Mouse (Mus musculus) stomach, embryonic 14.5 days (tissue): ENCODE measurements around the gene Tpbgl. TPM values are rescaled to one million over a fixed set of nuclear protein-coding genes. Genes with fewer than 3 reads are reported as not detected.

ENCODE experiments used
- ATAC-seq: fragments of 200-750 bp; cut with Nextera tagmentation; 2 replicates; pipeline ENCODE4 v1.8.0; 2017; ENCODE audit warnings: low read depth, moderate TSS enrichment; ENCODE audit not compliant: insufficient number of reproducible peaks, insufficient read depth, low FRiP score
- H3K27ac ChIP-seq: fragments of 300-500 bp; sonication (generic); 2 replicates; pipeline ENCODE4 v1.5.1; 2014; ENCODE audit warnings: mild to moderate bottlenecking, low read length, moderate library complexity, mixed read lengths
- H3K27me3 ChIP-seq: fragments of 300-500 bp; sonication (generic); 2 replicates; pipeline ENCODE4 v1.6.1; 2014; ENCODE audit warnings: low read length, control low read depth, mixed read lengths; ENCODE audit not compliant: control insufficient read depth, insufficient read depth
- H3K36me3 ChIP-seq: fragments of 300-500 bp; sonication (generic); 2 replicates; pipeline ENCODE4 v1.6.1; 2014; ENCODE audit warnings: mild to moderate bottlenecking, control low read depth, low read length, moderate library complexity, mixed read lengths; ENCODE audit not compliant: control insufficient read depth, insufficient read depth
- H3K4me1 ChIP-seq: fragments of 300-500 bp; sonication (generic); 2 replicates; pipeline ENCODE4 v1.6.1; 2014; ENCODE audit warnings: low read length, control low read depth, mixed read lengths; ENCODE audit not compliant: control insufficient read depth, insufficient read depth
- H3K4me2 ChIP-seq: fragments of 300-500 bp; sonication (generic); replicated peaks from 2 replicates; pipeline ENCODE4 v1.6.1; 2014; ENCODE audit warnings: low read depth, low read length, control low read depth
- H3K4me3 ChIP-seq: fragments of 300-500 bp; sonication (generic); 2 replicates; pipeline ENCODE4 v1.5.1; 2014; ENCODE audit warnings: low read depth, low read length, control low read depth
- H3K9ac ChIP-seq: fragments of 300-500 bp; sonication (generic); replicated peaks from 2 replicates; pipeline ENCODE4 v1.6.1; 2014; ENCODE audit warnings: low read depth, mild to moderate bottlenecking, control low read depth, low read length, moderate library complexity, mixed read lengths
- H3K9me3 ChIP-seq: fragments of 300-500 bp; sonication (generic); 2 replicates; pipeline ENCODE4 v1.6.1; 2016; ENCODE audit warnings: low read depth, low read length, control low read depth; ENCODE audit not compliant: control insufficient read depth
- WGBS: fragments of 180-500 bp; shearing (Covaris S2); extraction: QIAGEN DNeasy Blood & Tissue Kit; methylation state at CpG from one replicate; pipeline ENCODE4 v1.1.7; 2014; 5-methylcytosine and 5-hydroxymethylcytosine counted together
- polyA plus RNA-seq: library from polyadenylated mRNA; unstranded; fragments of >200 nt; fragmentation: Nextera tagmentation; extraction: Ambion mirVana; gene quantifications from 2 replicates; pipeline ENCODE4 v1.2.1, GENCODE M21; 2014

The Tpbgl gene
- polyA plus RNA-seq, 1 experiment from 2014 or later = 1.3 TPM

DNA sequence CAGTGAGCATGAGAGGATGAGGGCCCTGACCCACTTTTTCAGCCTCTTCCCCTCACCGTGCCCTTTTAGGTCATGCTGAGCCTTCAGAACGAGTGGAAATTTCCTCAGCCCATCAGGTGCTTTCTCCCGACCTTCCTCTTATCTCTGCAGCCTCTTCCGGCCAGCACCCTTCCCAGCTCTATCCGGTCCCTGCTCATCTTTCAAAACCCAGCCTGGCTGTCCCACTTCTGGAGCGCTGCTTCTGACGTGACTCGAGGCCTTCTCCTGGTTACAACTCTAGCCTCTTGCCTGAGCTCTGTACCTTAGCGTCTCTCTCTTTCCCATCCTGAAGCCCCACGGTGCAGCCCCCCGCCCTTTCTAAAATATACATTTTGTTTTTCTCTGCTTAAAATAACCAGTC lies 27.3 kb upstream of the Tpbgl start:
- no peaks in the 10 kb centered on the region for H3K36me3 ChIP-seq
- H3K4me1 ChIP-seq = no peaks in the 10 kb centered on the region
- no peak overlapping the region for H3K4me3 ChIP-seq
- no peaks in the 10 kb centered on the region for H3K9me3 ChIP-seq
- no peak overlapping the region for H3K4me2 ChIP-seq
- H3K27ac ChIP-seq = no peak overlapping the region
- WGBS = 68% methylated on average over 11 of the region's 11 CpGs
- ATAC-seq = no peak
- H3K27me3 ChIP-seq = no peaks in the 10 kb centered on the region
- H3K9ac ChIP-seq = no peak overlapping the region

DNA sequence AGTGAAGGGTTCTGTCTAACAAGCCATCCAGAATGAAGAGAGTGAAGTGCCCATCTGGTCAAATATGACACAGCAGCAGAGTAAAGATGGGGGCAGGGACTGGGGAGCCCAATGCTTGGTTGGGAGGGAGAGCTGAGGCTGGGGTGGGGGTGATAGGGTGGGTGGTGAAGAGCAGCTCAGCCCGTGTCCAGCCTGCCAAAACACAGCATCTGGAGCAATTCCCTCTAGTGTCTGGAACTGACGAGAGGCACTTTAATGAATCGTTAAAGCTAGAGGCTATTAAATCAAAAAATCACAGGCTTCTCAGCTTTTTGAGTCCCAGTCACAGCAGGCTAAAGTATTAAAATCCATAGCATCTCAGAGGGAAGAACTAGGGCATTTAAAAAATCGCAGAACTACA lies 22.7 kb upstream of the Tpbgl start:
- H3K27me3 ChIP-seq = no peaks in the 10 kb centered on the region
- no peaks in the 10 kb centered on the region for H3K4me1 ChIP-seq
- ATAC-seq = no peak
- no peak overlapping the region for H3K4me2 ChIP-seq
- H3K27ac ChIP-seq = no peak overlapping the region
- H3K9me3 ChIP-seq = no peaks in the 10 kb centered on the region
- 64% methylated on average over 4 of the region's 4 CpGs for WGBS
- H3K9ac ChIP-seq = no peak overlapping the region
- H3K36me3 ChIP-seq = no peaks in the 10 kb centered on the region
- no peak overlapping the region for H3K4me3 ChIP-seq

DNA sequence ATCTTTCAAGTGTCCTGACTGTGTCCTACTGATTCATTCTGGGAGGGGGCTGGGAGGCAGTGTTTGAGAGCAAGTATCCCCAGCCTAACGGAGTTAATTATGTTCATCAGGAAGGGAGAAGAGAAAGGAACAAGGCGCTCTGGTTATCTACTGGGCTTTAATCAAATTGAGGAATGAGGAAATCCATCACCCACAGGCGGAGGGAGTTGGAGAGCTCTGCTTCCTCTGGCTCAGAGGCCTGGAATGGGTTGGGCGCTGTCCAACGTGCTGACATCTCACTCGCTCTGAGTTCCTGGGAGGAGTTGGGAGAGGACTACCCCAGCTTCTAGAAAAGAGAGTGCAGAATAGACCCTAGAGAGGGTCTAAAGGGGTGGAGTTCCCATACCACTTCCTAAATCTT lies 21.7 kb upstream of the Tpbgl start:
- H3K9me3 ChIP-seq = no peaks in the 10 kb centered on the region
- no peaks in the 10 kb centered on the region for H3K27me3 ChIP-seq
- H3K4me1 ChIP-seq = no peaks in the 10 kb centered on the region
- no peak overlapping the region for H3K4me2 ChIP-seq
- H3K4me3 ChIP-seq = no peak overlapping the region
- ATAC-seq = no peak
- H3K36me3 ChIP-seq = no peaks in the 10 kb centered on the region
- under 1% methylated on average over 6 of the region's 6 CpGs for WGBS
- no peak overlapping the region for H3K27ac ChIP-seq
- H3K9ac ChIP-seq = no peak overlapping the region

DNA sequence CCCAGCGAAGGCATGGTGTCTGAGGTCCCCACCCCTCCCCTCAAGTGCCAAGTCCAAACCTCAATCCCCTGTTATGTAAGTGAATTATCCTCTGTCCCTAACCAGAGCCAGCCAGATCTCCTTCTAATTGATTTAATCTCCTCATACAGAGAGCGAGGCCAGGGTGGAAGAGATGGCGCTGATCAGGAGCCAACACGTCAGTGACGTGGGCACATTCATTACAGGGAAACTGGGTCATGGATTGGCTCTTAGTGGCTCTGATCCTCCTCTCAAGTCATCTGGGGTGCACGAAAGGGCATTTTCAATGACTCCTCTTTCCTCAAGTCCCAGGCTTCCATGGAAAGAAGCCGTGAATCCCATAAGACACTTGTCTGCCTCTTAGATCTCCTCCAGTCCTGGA lies 17.8 kb upstream of the Tpbgl start:
- H3K9ac ChIP-seq = no peak overlapping the region

DNA sequence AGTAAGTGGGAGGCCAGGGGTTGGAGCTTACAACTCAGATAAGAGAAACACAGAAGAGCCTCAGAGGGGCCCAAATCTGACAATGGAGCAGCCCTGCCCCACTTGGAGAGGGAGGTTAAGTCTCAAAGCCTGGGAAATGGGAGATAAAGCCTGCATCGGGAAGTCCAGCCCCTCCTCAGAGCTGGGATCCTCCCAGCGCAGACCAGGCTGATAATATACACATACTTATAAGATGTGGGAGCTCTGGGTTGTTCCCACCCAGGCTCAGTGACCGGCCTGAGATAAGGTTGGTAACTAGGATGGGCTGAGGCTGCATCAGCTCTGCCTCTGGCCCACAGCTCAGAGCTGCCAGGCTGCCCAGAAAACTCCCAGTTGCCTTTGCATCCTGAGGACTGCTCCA lies 15.2 kb upstream of the Tpbgl start:
- H3K4me1 ChIP-seq = no peaks in the 10 kb centered on the region
- no peak overlapping the region for H3K4me3 ChIP-seq
- H3K9me3 ChIP-seq = no peaks in the 10 kb centered on the region
- no peaks in the 10 kb centered on the region for H3K27me3 ChIP-seq
- ATAC-seq = peak; percentile 53; the same call in 1 of the 2 replicates
- H3K4me2 ChIP-seq = no peak overlapping the region
- H3K36me3 ChIP-seq = no peaks in the 10 kb centered on the region
- H3K9ac ChIP-seq = no peak overlapping the region
- WGBS = 37% methylated on average over 3 of the region's 3 CpGs
- no peak overlapping the region for H3K27ac ChIP-seq

More for the DNA sequence above, 17.8 kb upstream of the Tpbgl start:
- Histone ChIP-seq H3K9me3 (no peaks in the 10 kb centered on the region), H3K27ac (no peak overlapping the region), H3K36me3 (no peaks in the 10 kb centered on the region), H3K4me2 (no peak overlapping the region), H3K27me3 (no peaks in the 10 kb centered on the region), H3K4me1 (no peaks in the 10 kb centered on the region), H3K4me3 (no peak overlapping the region)
- no peak for ATAC-seq
- 79% methylated on average over 7 of the region's 7 CpGs for WGBS

DNA sequence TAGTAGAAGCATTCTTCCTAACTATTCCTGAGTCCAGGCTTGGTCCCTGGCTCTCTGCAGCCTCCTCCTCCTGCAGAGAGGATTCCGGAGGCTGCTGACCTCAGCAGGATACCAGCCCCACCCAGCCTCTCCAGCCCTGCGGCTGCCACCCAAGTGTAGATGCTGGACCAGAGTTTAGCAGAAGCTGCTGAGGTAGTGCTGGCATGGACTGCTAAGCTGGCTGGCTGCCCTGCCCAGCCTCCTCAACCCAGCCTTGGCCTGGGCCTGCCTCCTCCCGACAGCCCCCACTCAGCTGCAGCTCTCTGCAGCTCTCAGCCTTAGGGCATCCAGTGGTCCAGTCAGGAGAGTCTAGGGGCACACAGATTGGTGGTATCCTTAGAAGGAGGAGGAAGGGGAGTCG lies 14.3 kb upstream of the Tpbgl start:
- Histone ChIP-seq H3K9me3 (no peaks in the 10 kb centered on the region), H3K36me3 (no peaks in the 10 kb centered on the region), H3K4me1 (no peaks in the 10 kb centered on the region), H3K4me2 (no peak overlapping the region), H3K9ac (no peak overlapping the region), H3K4me3 (no peak overlapping the region), H3K27ac (no peak overlapping the region), H3K27me3 (no peaks in the 10 kb centered on the region)
- ATAC-seq = 0 out of 2 replicates have a peak, but pooled peaks have one; percentile 18
- 46% methylated on average over 4 of the region's 4 CpGs for WGBS

DNA sequence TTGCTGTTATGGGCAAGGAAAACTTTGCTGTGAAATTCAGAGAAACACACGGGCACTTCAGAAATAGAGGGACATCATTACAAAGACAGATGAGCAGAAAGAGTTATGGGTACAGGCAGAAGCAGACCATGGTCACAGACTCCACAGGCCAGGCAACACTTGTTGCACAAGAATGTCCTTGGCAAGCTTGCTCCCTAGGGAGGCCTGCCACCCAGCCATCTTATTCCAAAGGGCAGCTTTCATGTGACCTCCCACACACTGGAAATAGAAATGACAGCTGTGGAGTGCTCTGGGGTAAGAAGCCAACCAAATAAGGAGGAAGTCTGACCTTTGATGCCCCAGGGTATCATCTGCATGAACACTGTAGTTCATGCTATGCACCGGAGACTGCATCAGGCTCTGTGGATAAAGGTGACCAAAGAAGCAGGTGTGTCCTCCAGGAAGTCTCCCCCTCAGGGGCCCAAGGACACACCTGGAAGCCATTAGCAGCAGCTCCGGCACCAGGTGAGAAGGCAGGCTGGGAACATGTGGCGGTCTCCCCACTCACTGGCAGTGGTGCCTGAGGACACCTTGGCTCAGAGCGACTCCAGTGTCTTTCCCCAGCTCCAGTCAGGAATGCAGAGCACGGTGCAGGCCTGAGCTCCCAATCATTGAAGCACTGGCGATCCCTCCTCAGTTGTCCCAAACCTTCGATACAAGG lies 7.2 kb upstream of the Tpbgl start:
- H3K4me3 ChIP-seq = no peak overlapping the region
- ATAC-seq = no peak

DNA sequence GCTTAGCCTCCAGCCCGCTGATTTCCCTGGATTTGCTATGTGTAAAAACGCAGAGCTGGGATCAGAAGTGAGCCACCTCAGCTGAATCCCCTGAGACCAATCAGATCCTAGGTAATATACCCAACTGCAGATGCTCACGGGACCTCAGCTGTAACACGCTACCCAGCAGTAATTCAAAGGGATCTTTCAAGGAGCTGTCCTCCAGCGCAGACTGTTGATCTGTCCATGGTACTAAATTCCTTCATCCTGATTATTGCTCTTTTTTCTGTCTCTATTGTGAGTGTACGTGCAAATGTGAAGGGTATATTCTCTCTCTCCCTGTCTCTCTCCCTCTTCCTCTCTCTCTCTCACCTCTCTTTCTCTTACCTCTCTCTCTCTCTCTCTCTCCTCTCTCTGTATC lies 5.4 kb upstream of the Tpbgl start:
- no peak overlapping the region for H3K4me3 ChIP-seq
- H3K4me2 ChIP-seq = no peak overlapping the region
- peaks cover 2% of the 10 kb centered on the region; the same call in 1 of the 2 replicates for H3K4me1 ChIP-seq
- H3K27ac ChIP-seq = no peak overlapping the region
- 9% methylated on average over 6 of the region's 6 CpGs for WGBS
- peaks cover 11% of the 10 kb centered on the region; the same call in 1 of the 2 replicates for H3K27me3 ChIP-seq
- no peaks in the 10 kb centered on the region for H3K36me3 ChIP-seq
- ATAC-seq = no peak
- no peaks in the 10 kb centered on the region for H3K9me3 ChIP-seq
- H3K9ac ChIP-seq = no peak overlapping the region

More for the DNA sequence above, 7.2 kb upstream of the Tpbgl start:
- Histone ChIP-seq H3K9me3 (no peaks in the 10 kb centered on the region), H3K4me2 (no peak overlapping the region), H3K36me3 (no peaks in the 10 kb centered on the region), H3K27ac (no peak overlapping the region), H3K27me3 (no peaks in the 10 kb centered on the region), H3K4me1 (no peaks in the 10 kb centered on the region), H3K9ac (no peak overlapping the region)
- 71% methylated on average over 8 of the region's 8 CpGs for WGBS

DNA sequence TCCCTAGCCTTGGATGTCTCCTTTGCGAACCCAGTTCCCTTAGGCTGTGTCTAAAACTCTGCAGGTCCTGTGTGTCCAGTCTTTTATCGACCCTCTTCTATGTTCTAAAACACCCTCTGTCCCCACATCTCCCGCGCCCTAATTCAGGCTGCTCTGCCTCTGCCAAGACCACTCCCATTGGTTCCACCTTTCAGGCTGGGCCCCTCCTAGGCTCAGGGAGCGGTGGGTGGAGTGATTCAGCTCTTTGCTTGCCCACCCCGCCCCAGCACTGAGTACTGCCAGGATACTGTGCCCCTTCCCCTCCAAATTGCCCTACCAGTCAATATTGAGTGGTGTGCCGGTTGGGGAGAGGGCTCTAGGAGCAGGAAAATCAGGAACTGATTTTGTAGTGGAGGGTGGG lies 463 bp upstream of the Tpbgl start:
- no peaks in the 10 kb centered on the region for H3K9me3 ChIP-seq
- peaks cover 37% of the 10 kb centered on the region; the same call in 1 of the 2 replicates for H3K27me3 ChIP-seq
- WGBS = 4% methylated on average over 7 of the region's 7 CpGs
- H3K4me3 ChIP-seq = no peak overlapping the region; the same call in 1 of the 2 replicates
- H3K36me3 ChIP-seq = no peaks in the 10 kb centered on the region
- ATAC-seq = no peak
- H3K4me2 ChIP-seq = peak overlapping the region; percentile 100
- H3K4me1 ChIP-seq = peaks cover 11% of the 10 kb centered on the region; the same call in 1 of the 2 replicates
- no peak overlapping the region for H3K9ac ChIP-seq
- H3K27ac ChIP-seq = no peak overlapping the region
